Mouse (Mus musculus) forelimb bud, embryonic 11.5 days (tissue): ENCODE measurements around the gene Naa25.

Experiments used
- DNase-seq: peaks from one replicate; pipeline ENCODE4 v3.0.0-alpha.2; 2012; ENCODE audit warnings: low read depth, low spot score

Gene Naa25

GRCm38 (mm10) chr5:121452026-121452869, 54.5 kb downstream of the Naa25 start, which contains the start of gene Erp29:
Gene Erp29 (minus strand): TSS chr5:121452506.
- peak; percentile 93 for DNase-seq

GRCm38 (mm10) chr5:121452906-121453305, 55.2 kb downstream of the Naa25 start:
- peak; percentile 12 for DNase-seq

- no peak for DNase-seq
These were observed 56.2 kb downstream of the Naa25 start for GRCm38 (mm10) chr5:121453743-121454502.

- DNase-seq: no peak
These were observed 56.7 kb downstream of the Naa25 start for GRCm38 (mm10) chr5:121454503-121454782.

- DNase-seq: no peak
These were observed 58.0 kb downstream of the Naa25 start for GRCm38 (mm10) chr5:121455510-121456265.

- DNase-seq: no peak
These were observed 63.8 kb downstream of the Naa25 start for GRCm38 (mm10) chr5:121461339-121462170.

GRCm38 (mm10) chr5:121462171-121462502, 64.4 kb downstream of the Naa25 start:
- no peak for DNase-seq

GRCm38 (mm10) chr5:121462967-121463366, 65.2 kb downstream of the Naa25 start:
- DNase-seq: no peak

GRCm38 (mm10) chr5:121463601-121464250, 66.0 kb downstream of the Naa25 start:
- DNase-seq: no peak

- DNase-seq: no peak
These were observed 71.8 kb downstream of the Naa25 start for GRCm38 (mm10) chr5:121469566-121469965.

- DNase-seq: no peak
These were observed 74.7 kb downstream of the Naa25 start for GRCm38 (mm10) chr5:121472411-121472810.

- DNase-seq: no peak
These were observed 76.9 kb downstream of the Naa25 start for GRCm38 (mm10) chr5:121474610-121475009.

GRCm38 (mm10) chr5:121476040-121476439, 78.3 kb downstream of the Naa25 start:
- no peak for DNase-seq

GRCm38 (mm10) chr5:121477680-121478079, 79.9 kb downstream of the Naa25 start:
- peak; percentile 65 for DNase-seq

GRCm38 (mm10) chr5:121484801-121485200, 87.1 kb downstream of the Naa25 start:
- DNase-seq: no peak

- no peak for DNase-seq
These were observed 95.6 kb downstream of the Naa25 start for GRCm38 (mm10) chr5:121493305-121493704.
